Mouse (Mus musculus): ENCODE data around the gene Igf1r. TPM values are rescaled to one million over a fixed set of nuclear protein-coding genes. Genes with fewer than 3 reads are reported as not detected.

Igf1r gene
- polyA plus RNA-seq, 1 experiment, result 9.8 TPM

DNA sequence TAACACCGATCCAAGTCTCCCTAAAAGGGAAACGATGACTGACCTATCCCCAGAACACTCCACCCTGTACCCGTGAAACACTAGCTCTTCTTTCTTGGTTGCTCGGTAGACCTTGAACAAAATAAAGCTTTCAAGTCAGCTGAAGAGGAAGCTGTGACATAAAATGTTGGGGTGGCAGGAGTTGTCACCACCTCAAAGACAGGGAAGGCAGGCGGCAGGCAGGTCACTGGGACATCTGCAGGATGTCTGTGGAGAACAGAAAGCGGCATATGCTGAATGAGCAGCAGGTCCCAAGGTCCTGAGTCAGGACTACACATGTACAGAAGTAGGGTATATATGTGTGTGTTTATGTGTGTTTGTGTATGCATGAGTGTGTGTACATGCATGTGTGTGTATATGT, 191.6 kb downstream of the Igf1r start:
- Histone ChIP-seq H3K79me2 (ENCODE audit: control insufficient read depth, insufficient read depth) (peaks cover 8% of the 10 kb centered on the region), H3K4me3 (ENCODE audit: insufficient read depth, poor library complexity, severe bottlenecking) (no peak overlapping the region), H3ac (ENCODE audit: control insufficient read depth, insufficient read length, low read depth) (no peak overlapping the region), H3K27me3 (ENCODE audit: control insufficient read depth, insufficient read depth, insufficient read length) (no peaks in the 10 kb centered on the region), H3K79me3 (ENCODE audit: low read depth) (no peaks in the 10 kb centered on the region), H3K36me3 (ENCODE audit: control insufficient read depth, insufficient read depth) (no peaks in the 10 kb centered on the region)
- TF ChIP-seq CTCF (IDR thresholded peaks at IDR 0.05; ENCODE audit: control insufficient read depth, insufficient read depth, insufficient read length), result no peak
- TF ChIP-seq MYOD1 (IDR thresholded peaks at IDR 0.05; ENCODE audit: control insufficient read depth, insufficient read length, low read depth), result no peak
- TF ChIP-seq USF1 (IDR thresholded peaks at IDR 0.05; ENCODE audit: low read depth), result no peak
- TF ChIP-seq FOSL1 (IDR thresholded peaks at IDR 0.05; ENCODE audit: insufficient read depth, low read length, poor library complexity, severe bottlenecking), result no peak
- no peak for TF ChIP-seq MAX (IDR thresholded peaks at IDR 0.05)
- TF ChIP-seq CEBPB (IDR thresholded peaks at IDR 0.05; ENCODE audit: low read depth), result no peak
- no peak for TF ChIP-seq MYOG (IDR thresholded peaks at IDR 0.05; ENCODE audit: control insufficient read depth, extremely low read depth, insufficient read length)

DNA sequence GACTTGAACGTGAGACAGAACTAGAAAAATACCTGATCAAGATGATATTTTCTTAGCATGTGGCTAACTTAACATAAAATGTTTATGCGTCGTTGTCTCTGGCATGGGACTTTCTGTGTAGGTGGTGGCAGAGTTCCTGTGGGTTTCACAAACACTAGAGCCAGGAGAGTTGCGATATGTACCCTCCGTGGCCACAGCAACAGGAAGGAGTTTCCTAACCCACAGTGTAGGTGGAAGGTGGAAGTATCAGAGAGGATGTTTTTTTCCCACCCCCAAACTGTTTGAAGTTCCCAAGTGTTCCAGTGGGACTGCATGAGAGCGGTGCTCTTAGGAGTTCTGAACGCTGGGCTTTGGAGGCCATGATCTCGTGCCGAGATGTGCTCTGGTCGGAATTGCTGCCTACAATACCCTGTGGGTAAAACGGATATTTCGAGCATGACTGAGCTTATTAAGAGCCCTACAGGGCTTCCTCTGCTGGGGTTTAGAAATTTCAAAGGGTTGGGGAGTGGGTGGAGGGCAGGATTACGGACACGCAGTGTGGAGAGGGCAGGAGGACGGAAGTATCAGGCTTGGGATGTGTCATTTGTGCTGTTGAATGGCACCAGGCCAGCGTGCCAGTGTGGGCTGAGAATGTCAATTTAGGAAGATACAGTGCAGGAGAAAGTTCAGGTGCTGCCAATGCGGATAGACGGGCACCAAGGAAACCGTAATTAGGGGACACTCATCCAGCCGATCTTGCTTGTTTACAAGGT, 195.8 kb downstream of the Igf1r start:
- Histone ChIP-seq H3ac (ENCODE audit: control insufficient read depth, insufficient read length, low read depth) (no peak overlapping the region), H3K4me3 (ENCODE audit: insufficient read depth, poor library complexity, severe bottlenecking) (no peak overlapping the region), H3K79me2 (ENCODE audit: control insufficient read depth, insufficient read depth) (peaks cover 13% of the 10 kb centered on the region), H3K27me3 (ENCODE audit: control insufficient read depth, insufficient read depth, insufficient read length) (no peaks in the 10 kb centered on the region), H3K79me3 (ENCODE audit: low read depth) (peaks cover 2% of the 10 kb centered on the region), H3K36me3 (ENCODE audit: control insufficient read depth, insufficient read depth) (no peaks in the 10 kb centered on the region)
- TF ChIP-seq CTCF (IDR thresholded peaks at IDR 0.05; ENCODE audit: control insufficient read depth, insufficient read depth, insufficient read length) (no peak), CEBPB (IDR thresholded peaks at IDR 0.05; ENCODE audit: low read depth) (no peak), MAX (IDR thresholded peaks at IDR 0.05) (no peak), FOSL1 (IDR thresholded peaks at IDR 0.05; ENCODE audit: insufficient read depth, low read length, poor library complexity, severe bottlenecking) (no peak), MYOG (IDR thresholded peaks at IDR 0.05; ENCODE audit: control insufficient read depth, extremely low read depth, insufficient read length) (no peak), MYOD1 (IDR thresholded peaks at IDR 0.05; ENCODE audit: control insufficient read depth, insufficient read length, low read depth) (no peak), USF1 (IDR thresholded peaks at IDR 0.05; ENCODE audit: low read depth) (no peak)

DNA sequence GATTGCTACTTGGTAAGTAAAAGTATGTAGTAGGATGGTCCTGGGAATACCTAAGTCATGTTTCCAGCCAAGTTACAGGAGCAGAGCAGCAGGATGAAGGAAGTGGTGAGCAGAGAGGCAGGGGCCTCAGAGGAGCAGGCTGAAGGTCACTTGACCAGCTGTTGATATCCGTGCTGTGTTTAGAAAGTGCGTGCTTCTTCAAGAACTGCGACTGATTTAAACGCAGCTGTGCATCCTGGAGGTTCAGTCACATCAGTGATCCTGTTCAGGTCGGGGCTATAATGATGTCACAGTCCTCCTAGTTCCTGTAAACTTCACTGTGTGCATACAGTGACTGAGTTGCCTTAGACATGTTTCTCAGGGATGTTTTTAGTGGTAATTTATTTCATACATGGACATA, 199.3 kb downstream of the Igf1r start:
- H3K4me3 ChIP-seq (ENCODE audit: insufficient read depth, poor library complexity, severe bottlenecking), result no peak overlapping the region
- TF ChIP-seq MYOD1 (IDR thresholded peaks at IDR 0.05; ENCODE audit: control insufficient read depth, insufficient read length, low read depth) (no peak), CEBPB (IDR thresholded peaks at IDR 0.05; ENCODE audit: low read depth) (no peak), USF1 (IDR thresholded peaks at IDR 0.05; ENCODE audit: low read depth) (no peak), MAX (IDR thresholded peaks at IDR 0.05) (no peak), CTCF (IDR thresholded peaks at IDR 0.05; ENCODE audit: control insufficient read depth, insufficient read depth, insufficient read length) (no peak), FOSL1 (IDR thresholded peaks at IDR 0.05; ENCODE audit: insufficient read depth, low read length, poor library complexity, severe bottlenecking) (no peak), MYOG (IDR thresholded peaks at IDR 0.05; ENCODE audit: control insufficient read depth, extremely low read depth, insufficient read length) (no peak)
- no peak overlapping the region for H3ac ChIP-seq (ENCODE audit: control insufficient read depth, insufficient read length, low read depth)
- peaks cover 18% of the 10 kb centered on the region for H3K79me2 ChIP-seq (ENCODE audit: control insufficient read depth, insufficient read depth)
- no peaks in the 10 kb centered on the region for H3K36me3 ChIP-seq (ENCODE audit: control insufficient read depth, insufficient read depth)
- peaks cover 5% of the 10 kb centered on the region for H3K79me3 ChIP-seq (ENCODE audit: low read depth)
- H3K27me3 ChIP-seq (ENCODE audit: control insufficient read depth, insufficient read depth, insufficient read length), result no peaks in the 10 kb centered on the region

DNA sequence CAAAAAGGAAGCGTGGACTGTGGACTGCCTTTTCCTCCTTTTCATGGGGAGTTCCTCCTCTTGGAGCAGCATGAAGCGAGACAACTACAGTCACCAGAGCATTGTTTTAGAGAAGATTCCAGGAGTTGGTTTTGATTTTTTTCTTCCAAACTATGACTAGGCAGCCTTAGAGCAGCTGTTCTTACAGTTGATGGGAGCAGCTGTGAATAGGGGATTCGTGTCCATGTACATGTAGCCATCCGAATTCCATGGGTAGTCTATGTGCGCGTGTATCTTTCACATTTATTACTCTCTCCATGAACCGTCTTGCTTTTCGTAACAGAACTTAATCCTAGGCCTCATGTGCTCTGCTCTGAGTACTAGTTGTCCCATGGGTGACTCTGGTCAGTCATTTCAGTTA, 199.8 kb downstream of the Igf1r start:
- no peak overlapping the region for H3ac ChIP-seq (ENCODE audit: control insufficient read depth, insufficient read length, low read depth)
- peaks cover 17% of the 10 kb centered on the region for H3K79me2 ChIP-seq (ENCODE audit: control insufficient read depth, insufficient read depth)
- no peaks in the 10 kb centered on the region for H3K27me3 ChIP-seq (ENCODE audit: control insufficient read depth, insufficient read depth, insufficient read length)
- H3K36me3 ChIP-seq (ENCODE audit: control insufficient read depth, insufficient read depth), result no peaks in the 10 kb centered on the region
- TF ChIP-seq USF1 (IDR thresholded peaks at IDR 0.05; ENCODE audit: low read depth), result no peak
- no peak for TF ChIP-seq FOSL1 (IDR thresholded peaks at IDR 0.05; ENCODE audit: insufficient read depth, low read length, poor library complexity, severe bottlenecking)
- TF ChIP-seq CTCF (IDR thresholded peaks at IDR 0.05; ENCODE audit: control insufficient read depth, insufficient read depth, insufficient read length), result no peak
- TF ChIP-seq CEBPB (IDR thresholded peaks at IDR 0.05; ENCODE audit: low read depth), result no peak
- no peak for TF ChIP-seq MYOD1 (IDR thresholded peaks at IDR 0.05; ENCODE audit: control insufficient read depth, insufficient read length, low read depth)
- no peak for TF ChIP-seq MYOG (IDR thresholded peaks at IDR 0.05; ENCODE audit: control insufficient read depth, extremely low read depth, insufficient read length)
- no peak for TF ChIP-seq MAX (IDR thresholded peaks at IDR 0.05)
- H3K4me3 ChIP-seq (ENCODE audit: insufficient read depth, poor library complexity, severe bottlenecking), result no peak overlapping the region
- H3K79me3 ChIP-seq (ENCODE audit: low read depth), result peaks cover 5% of the 10 kb centered on the region

DNA sequence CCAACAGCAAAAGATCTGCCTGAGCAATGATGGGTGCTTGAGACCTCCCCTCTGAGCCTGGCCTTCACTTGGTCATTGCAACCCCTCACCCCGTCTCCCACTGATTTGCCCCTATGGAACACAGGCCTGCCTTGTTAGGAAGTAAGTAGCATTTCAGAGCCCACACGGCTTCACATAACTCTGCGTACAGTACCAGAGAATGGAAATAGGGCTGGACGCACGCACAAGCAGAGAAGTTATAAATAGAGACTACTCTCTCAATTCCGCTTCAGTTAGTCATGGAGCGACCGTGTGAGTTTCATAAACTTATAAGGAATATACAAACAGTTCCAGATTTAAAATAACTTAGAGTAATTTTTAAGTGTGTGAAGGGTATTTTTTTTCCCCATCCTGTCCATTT, 200.6 kb downstream of the Igf1r start:
- Histone ChIP-seq H3K36me3 (ENCODE audit: control insufficient read depth, insufficient read depth) (no peaks in the 10 kb centered on the region), H3K4me3 (ENCODE audit: insufficient read depth, poor library complexity, severe bottlenecking) (no peak overlapping the region), H3ac (ENCODE audit: control insufficient read depth, insufficient read length, low read depth) (no peak overlapping the region), H3K79me2 (ENCODE audit: control insufficient read depth, insufficient read depth) (peaks cover 10% of the 10 kb centered on the region), H3K79me3 (ENCODE audit: low read depth) (peaks cover 5% of the 10 kb centered on the region), H3K27me3 (ENCODE audit: control insufficient read depth, insufficient read depth, insufficient read length) (no peaks in the 10 kb centered on the region)
- TF ChIP-seq FOSL1 (IDR thresholded peaks at IDR 0.05; ENCODE audit: insufficient read depth, low read length, poor library complexity, severe bottlenecking) (no peak), CEBPB (IDR thresholded peaks at IDR 0.05; ENCODE audit: low read depth) (no peak), CTCF (IDR thresholded peaks at IDR 0.05; ENCODE audit: control insufficient read depth, insufficient read depth, insufficient read length) (no peak), MYOD1 (IDR thresholded peaks at IDR 0.05; ENCODE audit: control insufficient read depth, insufficient read length, low read depth) (no peak), MAX (IDR thresholded peaks at IDR 0.05) (no peak)
